ENCODE assay signal across 8 mouse cellular contexts in genomic region chr5:74535240-74536021, GRCm38 (mm10). TPM values are rescaled to one million over a fixed set of nuclear protein-coding genes. Genes with fewer than 3 reads are reported as not detected.
DNase-seq lines count a peak whose midpoint lies in the region; ATAC-seq and TF ChIP-seq lines count a peak whose summit lies in the region.

Gene Fip1l1 (plus strand): TSS chr5:74535449.

- peak; percentile 90 to 92 for DNase-seq in B cell, adult 2 months
- DNase-seq in brain, adult 2 months (ENCODE audit: low read depth, low spot score) = peak; percentile 97
- DNase-seq in liver, adult 2 months (ENCODE audit: extremely low read depth, low read depth, low spot score) = peak; percentile 77
- peak; percentile 97 for DNase-seq in splenic B cell, adult 2 months (ENCODE audit: low read depth, low spot score)

- H3K9ac ChIP-seq in heart, embryonic 11.5 days (ENCODE audit: low read depth, low read length) = peak within 1 kb of the TSS; percentile 91
- H3K9ac ChIP-seq in kidney, embryonic 16.5 days (replicated peaks; ENCODE audit: low read length) = peak within 1 kb of the TSS; percentile 97
- peak within 1 kb of the TSS; percentile 97 for H3K9ac ChIP-seq in liver, adult 2 months (ENCODE audit: low read depth, low read length)

- TF ChIP-seq POLR2A in liver, adult 2 months (IDR thresholded peaks at IDR 0.05; ENCODE audit: extremely low read depth, insufficient read depth, low read length) = peak; percentile 58
- peak; percentile 89 for TF ChIP-seq POLR2A in myocyte (IDR thresholded peaks at IDR 0.05; ENCODE audit: insufficient read length, low read depth)

- TF ChIP-seq CTCF in liver, adult 2 months (IDR thresholded peaks at IDR 0.05; ENCODE audit: low read depth, low read length) = no peak

- H3K36me3 ChIP-seq in heart, embryonic 11.5 days (ENCODE audit: control insufficient read depth, insufficient read depth, low read length) = no peaks in the 10 kb centered on the region; the same call in 1 of the 2 replicates
- H3K36me3 ChIP-seq in kidney, embryonic 16.5 days (ENCODE audit: insufficient read depth, low read length) = 0 out of 2 replicates have a peak, but pooled peaks cover 3% of the 10 kb centered on the region
- H3K36me3 ChIP-seq in liver, adult 2 months (ENCODE audit: control insufficient read depth, insufficient read depth, low read length) = peaks cover 3% of the 10 kb centered on the region; the same call in 1 of the 2 replicates
- H3K36me3 ChIP-seq in myocyte (ENCODE audit: control insufficient read depth, insufficient read depth) = no peaks in the 10 kb centered on the region
- peaks cover 2% of the 10 kb centered on the region; the same call in 1 of the 2 replicates for H3K36me3 ChIP-seq in splenic B cell, adult 2 months (ENCODE audit: control insufficient read depth, insufficient read depth, low read length, poor library complexity, severe bottlenecking)

- H3K27me3 ChIP-seq in heart, embryonic 11.5 days (ENCODE audit: control insufficient read depth, insufficient read depth, low read length) = no peaks in the 10 kb centered on the region
- H3K27me3 ChIP-seq in kidney, embryonic 16.5 days (ENCODE audit: insufficient read depth, low read length) = no peaks in the 10 kb centered on the region
- no peaks in the 10 kb centered on the region for H3K27me3 ChIP-seq in liver, adult 2 months (ENCODE audit: control insufficient read depth, insufficient read depth, low read length)
- no peaks in the 10 kb centered on the region for H3K27me3 ChIP-seq in myocyte (ENCODE audit: control insufficient read depth, insufficient read depth, insufficient read length)
- no peaks in the 10 kb centered on the region for H3K27me3 ChIP-seq in splenic B cell, adult 2 months (ENCODE audit: control insufficient read depth, insufficient read depth, low read length, poor library complexity, severe bottlenecking)

- under 1% methylated on average over 64 of the region's 73 CpGs for WGBS in heart, embryonic 11.5 days (ENCODE audit: insufficient replicate concordance)
- WGBS in kidney, embryonic 16.5 days = under 1% methylated on average over 73 of the region's 73 CpGs
- WGBS in liver, adult 2 months = under 1% methylated on average over 71 of the region's 73 CpGs

- no peaks in the 10 kb centered on the region for H3K9me3 ChIP-seq in heart, embryonic 11.5 days (replicated peaks; ENCODE audit: control insufficient read depth, low read length)
- H3K9me3 ChIP-seq in kidney, embryonic 16.5 days (ENCODE audit: low read length) = no peaks in the 10 kb centered on the region

- ATAC-seq in erythroblast, adult 5-6 weeks (replicated peaks; ENCODE audit: low FRiP score, poor library complexity, severe bottlenecking) = peak; percentile 78
- ATAC-seq in heart, embryonic 11.5 days (replicated peaks; ENCODE audit: insufficient number of reproducible peaks, low FRiP score, low TSS enrichment) = peak; percentile 84
- peak; percentile 94 for ATAC-seq in kidney, embryonic 16.5 days (ENCODE audit: low FRiP score, low TSS enrichment)

- H3K79me2 ChIP-seq in liver, adult 2 months (ENCODE audit: control insufficient read depth, insufficient read depth, low read length) = peaks cover 15% of the 10 kb centered on the region; the same call in 1 of the 2 replicates
- peaks cover 48% of the 10 kb centered on the region for H3K79me2 ChIP-seq in myocyte (ENCODE audit: control insufficient read depth, insufficient read depth)

- H3ac ChIP-seq in myocyte (ENCODE audit: control insufficient read depth, insufficient read length) = peak within 1 kb of the TSS; percentile 39

- peak within 1 kb of the TSS; percentile 57 for H3K4me2 ChIP-seq in heart, embryonic 11.5 days
- peak within 1 kb of the TSS; percentile 76 for H3K4me2 ChIP-seq in kidney, embryonic 16.5 days (replicated peaks; ENCODE audit: low read depth, low read length)
- H3K4me2 ChIP-seq in myocyte (ENCODE audit: low read depth) = peak within 1 kb of the TSS; percentile 84

- H3K4me1 ChIP-seq in heart, embryonic 11.5 days (ENCODE audit: control insufficient read depth, insufficient read depth, low read length) = 0 out of 2 replicates have a peak, but pooled peaks cover 5% of the 10 kb centered on the region
- H3K4me1 ChIP-seq in kidney, embryonic 16.5 days (ENCODE audit: insufficient read depth, low read length) = peaks cover 23% of the 10 kb centered on the region
- peaks cover 7% of the 10 kb centered on the region for H3K4me1 ChIP-seq in liver, adult 2 months (ENCODE audit: control insufficient read depth, insufficient read depth, low read length)

- H3K4me3 ChIP-seq in heart, embryonic 11.5 days (ENCODE audit: low read depth, low read length) = peak within 1 kb of the TSS; percentile 73
- H3K4me3 ChIP-seq in kidney, embryonic 16.5 days (ENCODE audit: low read length) = peak within 1 kb of the TSS; percentile 94
- H3K4me3 ChIP-seq in liver, adult 2 months (ENCODE audit: insufficient read depth, low read depth, low read length) = peak within 1 kb of the TSS; percentile 92
- H3K4me3 ChIP-seq in myocyte = peak within 1 kb of the TSS; percentile 51

- H3K27ac ChIP-seq in heart, embryonic 11.5 days (ENCODE audit: low read depth, low read length) = peak within 1 kb of the TSS; percentile 92
- H3K27ac ChIP-seq in kidney, embryonic 16.5 days (ENCODE audit: low read length) = peak within 1 kb of the TSS; percentile 95
- H3K27ac ChIP-seq in liver, adult 2 months (replicated peaks; ENCODE audit: insufficient read depth, low read depth, low read length) = peak within 1 kb of the TSS; percentile 89

TF ChIP-seq in myocyte, 11 proteins besides CTCF, POLR2A, EP300 and RAD21:
- TF ChIP-seq CEBPB (IDR thresholded peaks at IDR 0.05; ENCODE audit: insufficient read depth, poor library complexity, severe bottlenecking) (peak; percentile 80), TCF3 (IDR thresholded peaks at IDR 0.05; ENCODE audit: insufficient read length, low read depth) (no peak), MYOG (IDR thresholded peaks at IDR 0.05; ENCODE audit: control insufficient read depth in 1 of 3, insufficient read depth in 1 of 3, insufficient read length in 2 of 3, low read depth in 2 of 3) (no peak), POLR2AphosphoS2 (IDR thresholded peaks at IDR 0.05; ENCODE audit: insufficient read length, low read depth) (peak; percentile 90), TCF12 (IDR thresholded peaks at IDR 0.05; ENCODE audit: insufficient read depth, poor library complexity, severe bottlenecking) (no peak), MAX (IDR thresholded peaks at IDR 0.05; ENCODE audit: low read depth) (no peak), E2F4 (IDR thresholded peaks at IDR 0.05; ENCODE audit: insufficient read depth) (no peak), REST (IDR thresholded peaks at IDR 0.05; ENCODE audit: insufficient read depth, insufficient read length) (no peak), SRF (IDR thresholded peaks at IDR 0.05; ENCODE audit: control insufficient read depth, insufficient read length, low read depth) (no peak)

RNA-seq across cellular contexts. Expression of gene Fip1l1, which starts in this region (rescaled TPM):
- 49.3 and 53.0 TPM in 2 replicates for total RNA-seq in erythroblast, adult 5-6 weeks (2015; ENCODE audit: low replicate concordance)
- 73.9 and 83.9 TPM in 2 replicates for total RNA-seq in erythroblast, adult 5-6 weeks (2017; ENCODE audit: low replicate concordance)
- 66.5 and 70.6 TPM in 2 replicates for polyA plus RNA-seq in heart, embryonic 11.5 days (2014; fragmentation: Nextera tagmentation; extraction: Ambion mirVana)
- polyA plus RNA-seq in kidney, embryonic 16.5 days (2015; fragmentation: Nextera tagmentation; extraction: Ambion mirVana) = 88.2 and 92.4 TPM in 2 replicates
- total RNA-seq in liver, adult 2 months (2014; rRNA removed) = 21.1 and 21.9 TPM in 2 replicates
- 13.7 and 14.4 TPM in 2 replicates for polyA plus RNA-seq in liver, adult 2 months (2012; rRNA removed)
- polyA plus RNA-seq in myocyte (2012; fragmentation: generic; extraction: Trizol) = 35.9 TPM

Comparison
In these comparisons a context has a peak if more than half of its experiments do, and no peak if none do; other contexts are left out.
1. Peak in every context shown above with its lines: DNase-seq, ATAC-seq, H3K4me3 ChIP-seq and H3K27ac ChIP-seq.